Mouse (Mus musculus): ENCODE measurements around the gene Gjc1.

The Gjc1 gene

GRCm38 (mm10) chr11:102810721-102811485 lies 8.6 kb downstream of the Gjc1 start:
- no peak for DNase-seq

GRCm38 (mm10) chr11:102808246-102808645 lies 11.3 kb downstream of the Gjc1 start:
- no peak for DNase-seq

- no peak for DNase-seq
Observed at GRCm38 (mm10) chr11:102803453-102803852, 16.0 kb downstream of the Gjc1 start.

GRCm38 (mm10) chr11:102794157-102794556 lies 25.3 kb downstream of the Gjc1 start:
- no peak for DNase-seq

- DNase-seq, result no peak
Observed at GRCm38 (mm10) chr11:102791682-102792445, 27.6 kb downstream of the Gjc1 start.

GRCm38 (mm10) chr11:102787688-102788177 lies 31.8 kb downstream of the Gjc1 start:
- no peak for DNase-seq

GRCm38 (mm10) chr11:102783443-102783842 lies 36.1 kb downstream of the Gjc1 start:
- DNase-seq, result no peak

- DNase-seq, result no peak
Observed at GRCm38 (mm10) chr11:102781523-102781922, 38.0 kb downstream of the Gjc1 start.

GRCm38 (mm10) chr11:102780986-102781351 lies 38.5 kb downstream of the Gjc1 start:
- DNase-seq, result no peak

GRCm38 (mm10) chr11:102780271-102780985 lies 39.1 kb downstream of the Gjc1 start:
- no peak for DNase-seq

GRCm38 (mm10) chr11:102779824-102780223 lies 39.7 kb downstream of the Gjc1 start:
- DNase-seq, result no peak

- no peak for DNase-seq
Observed at GRCm38 (mm10) chr11:102779081-102779638, 40.3 kb downstream of the Gjc1 start.

GRCm38 (mm10) chr11:102778597-102778996 lies 40.9 kb downstream of the Gjc1 start:
- DNase-seq, result no peak

- no peak for DNase-seq
Observed at GRCm38 (mm10) chr11:102778165-102778564, 41.3 kb downstream of the Gjc1 start.

- DNase-seq, result peak; percentile 55
Observed at GRCm38 (mm10) chr11:102777598-102777997, 41.9 kb downstream of the Gjc1 start.

GRCm38 (mm10) chr11:102774621-102775141 lies 44.8 kb downstream of the Gjc1 start:
- DNase-seq, result peak; percentile 74

GRCm38 (mm10) chr11:102773713-102774611 lies 45.5 kb downstream of the Gjc1 start:
- peak; percentile 85 for DNase-seq

- no peak for DNase-seq
Observed at GRCm38 (mm10) chr11:102772771-102773700, 46.5 kb downstream of the Gjc1 start.

GRCm38 (mm10) chr11:102771916-102772714 lies 47.4 kb downstream of the Gjc1 start:
- no peak for DNase-seq
